Mouse (Mus musculus) neural tube, embryonic 13.5 days (tissue): ENCODE data around the gene Dynll2. TPM values are rescaled to one million over a fixed set of nuclear protein-coding genes. Genes with fewer than 3 reads are reported as not detected.

ENCODE experiments used
- ATAC-seq: fragments of 200-750 bp; cut with Nextera tagmentation; 2 replicates; pipeline ENCODE4 v1.8.0; 2017; ENCODE audit warnings: low read depth, mild to moderate bottlenecking, moderate TSS enrichment, moderate library complexity
- H3K27ac ChIP-seq: fragments of 300-500 bp; sonication (generic); replicated peaks from 2 replicates; pipeline ENCODE4 v1.5.1; 2015; ENCODE audit warnings: moderate library complexity, mild to moderate bottlenecking, inconsistent platforms
- H3K27me3 ChIP-seq: fragments of 300-500 bp; sonication (generic); 2 replicates; pipeline ENCODE4 v1.6.1; 2015; ENCODE audit warnings: mild to moderate bottlenecking, inconsistent platforms
- H3K36me3 ChIP-seq: fragments of 300-500 bp; sonication (generic); 2 replicates; pipeline ENCODE4 v1.6.1; 2015; ENCODE audit warnings: mild to moderate bottlenecking, inconsistent platforms
- H3K4me1 ChIP-seq: fragments of 300-500 bp; sonication (generic); replicated peaks from 2 replicates; pipeline ENCODE4 v1.6.1; 2015; ENCODE audit warnings: inconsistent platforms
- H3K4me2 ChIP-seq: fragments of 300-500 bp; sonication (generic); 2 replicates; pipeline ENCODE4 v1.6.1; 2015; ENCODE audit warnings: inconsistent platforms, mild to moderate bottlenecking, moderate library complexity
- H3K4me3 ChIP-seq: fragments of 300-500 bp; sonication (generic); 2 replicates; pipeline ENCODE4 v1.5.1; 2015; ENCODE audit warnings: mild to moderate bottlenecking, inconsistent platforms
- H3K9ac ChIP-seq: fragments of 300-500 bp; sonication (generic); 2 replicates; pipeline ENCODE4 v1.6.1; 2015; ENCODE audit warnings: moderate library complexity, mild to moderate bottlenecking, inconsistent platforms
- H3K9me3 ChIP-seq: fragments of 300-500 bp; sonication (generic); 2 replicates; pipeline ENCODE4 v1.6.1; 2016; ENCODE audit warnings: inconsistent platforms
- WGBS: fragments of 180-500 bp; shearing (Covaris S2); methylation state at CpG from one replicate; pipeline ENCODE4 v1.1.7; 2015; 5-methylcytosine and 5-hydroxymethylcytosine counted together
- polyA plus RNA-seq: library from polyadenylated mRNA; unstranded; fragments of >200 nt; fragmentation: Nextera tagmentation; extraction: Ambion mirVana; gene quantifications from 2 replicates; pipeline ENCODE4 v1.2.1, GENCODE M21; 2015

Dynll2 gene
- polyA plus RNA-seq, 1 experiment from 2014 or later: 49.1 TPM

- Histone ChIP-seq H3K27me3 (no peaks in the 10 kb centered on the region), H3K4me1 (peaks cover 12% of the 10 kb centered on the region), H3K36me3 (no peaks in the 10 kb centered on the region), H3K4me3 (no peak overlapping the region), H3K27ac (no peak overlapping the region), H3K9me3 (no peaks in the 10 kb centered on the region), H3K9ac (no peak overlapping the region), H3K4me2 (no peak overlapping the region)
- WGBS: 90% methylated on average over 11 of the region's 11 CpGs
- no peak for ATAC-seq
Measured at GRCm38 (mm10) chr11:88012621-88013244, 25.4 kb upstream of the Dynll2 start.

- H3K36me3 ChIP-seq: no peaks in the 10 kb centered on the region
- ATAC-seq: no peak
- H3K27me3 ChIP-seq: no peaks in the 10 kb centered on the region
- no peak overlapping the region for H3K9ac ChIP-seq
- H3K4me1 ChIP-seq: peaks cover 12% of the 10 kb centered on the region
- H3K9me3 ChIP-seq: no peaks in the 10 kb centered on the region
- WGBS: 91% methylated on average over 7 of the region's 7 CpGs
- no peak overlapping the region for H3K4me2 ChIP-seq
- no peak overlapping the region for H3K27ac ChIP-seq
- no peak overlapping the region for H3K4me3 ChIP-seq
Measured at GRCm38 (mm10) chr11:88011914-88012419, 24.6 kb upstream of the Dynll2 start.

- ATAC-seq: no peak
- 80% methylated on average over 11 of the region's 11 CpGs for WGBS
- Histone ChIP-seq H3K27me3 (no peaks in the 10 kb centered on the region), H3K9ac (no peak overlapping the region), H3K4me1 (peaks cover 12% of the 10 kb centered on the region), H3K9me3 (no peaks in the 10 kb centered on the region), H3K4me3 (no peak overlapping the region), H3K27ac (no peak overlapping the region), H3K4me2 (no peak overlapping the region), H3K36me3 (no peaks in the 10 kb centered on the region)
Measured at GRCm38 (mm10) chr11:88011208-88011913, 24.0 kb upstream of the Dynll2 start.

GRCm38 (mm10) chr11:88009542-88010190, 22.3 kb upstream of the Dynll2 start:
- WGBS: 23% methylated on average over 16 of the region's 16 CpGs

GRCm38 (mm10) chr11:88008641-88009040, 21.3 kb upstream of the Dynll2 start:
- no peaks in the 10 kb centered on the region for H3K27me3 ChIP-seq
- H3K36me3 ChIP-seq: no peaks in the 10 kb centered on the region
- H3K9me3 ChIP-seq: no peaks in the 10 kb centered on the region
- no peak overlapping the region for H3K9ac ChIP-seq
- 75% methylated on average over 1 of the region's 1 CpGs for WGBS
- H3K27ac ChIP-seq: no peak overlapping the region
- no peak overlapping the region for H3K4me2 ChIP-seq
- ATAC-seq: no peak
- H3K4me3 ChIP-seq: no peak overlapping the region
- H3K4me1 ChIP-seq: peaks cover 12% of the 10 kb centered on the region

More at GRCm38 (mm10) chr11:88009542-88010190, 22.3 kb upstream of the Dynll2 start:
- peak; percentile 71; the same call in 1 of the 2 replicates for ATAC-seq
- Histone ChIP-seq H3K9ac (peak overlapping the region; percentile 41; the same call in 1 of the 2 replicates), H3K4me2 (peak overlapping the region; percentile 35), H3K4me3 (no peak overlapping the region), H3K36me3 (no peaks in the 10 kb centered on the region), H3K27me3 (no peaks in the 10 kb centered on the region), H3K27ac (peak overlapping the region; percentile 49), H3K4me1 (peaks cover 12% of the 10 kb centered on the region), H3K9me3 (no peaks in the 10 kb centered on the region)

- WGBS: 59% methylated on average over 2 of the region's 2 CpGs
- H3K4me2 ChIP-seq: no peak overlapping the region
Measured at GRCm38 (mm10) chr11:88004123-88004522, 16.8 kb upstream of the Dynll2 start.

GRCm38 (mm10) chr11:88002738-88003137, 15.4 kb upstream of the Dynll2 start:
- Histone ChIP-seq H3K4me1 (no peaks in the 10 kb centered on the region), H3K9me3 (no peaks in the 10 kb centered on the region), H3K36me3 (peaks cover 17% of the 10 kb centered on the region; the same call in 1 of the 2 replicates), H3K27me3 (no peaks in the 10 kb centered on the region), H3K4me2 (no peak overlapping the region), H3K27ac (no peak overlapping the region), H3K4me3 (no peak overlapping the region), H3K9ac (no peak overlapping the region)
- 69% methylated on average over 4 of the region's 4 CpGs for WGBS
- no peak for ATAC-seq

More at GRCm38 (mm10) chr11:88004123-88004522, 16.8 kb upstream of the Dynll2 start:
- Histone ChIP-seq H3K36me3 (peaks cover 13% of the 10 kb centered on the region; the same call in 1 of the 2 replicates), H3K27me3 (no peaks in the 10 kb centered on the region), H3K4me1 (0 out of 2 replicates have a peak, but pooled peaks cover under 1% of the 10 kb centered on the region), H3K9ac (no peak overlapping the region), H3K4me3 (no peak overlapping the region), H3K27ac (no peak overlapping the region), H3K9me3 (no peaks in the 10 kb centered on the region)
- no peak for ATAC-seq

GRCm38 (mm10) chr11:87999751-88000150, 12.4 kb upstream of the Dynll2 start:
- Histone ChIP-seq H3K9me3 (no peaks in the 10 kb centered on the region), H3K27ac (no peak overlapping the region), H3K36me3 (peaks cover 19% of the 10 kb centered on the region; the same call in 1 of the 2 replicates), H3K4me1 (no peaks in the 10 kb centered on the region), H3K27me3 (no peaks in the 10 kb centered on the region), H3K9ac (no peak overlapping the region), H3K4me3 (no peak overlapping the region), H3K4me2 (no peak overlapping the region)
- ATAC-seq: no peak
- WGBS: 88% methylated on average over 5 of the region's 5 CpGs

- Histone ChIP-seq H3K4me2 (no peak overlapping the region), H3K4me1 (peaks cover 6% of the 10 kb centered on the region), H3K27me3 (no peaks in the 10 kb centered on the region), H3K36me3 (no peaks in the 10 kb centered on the region), H3K4me3 (no peak overlapping the region), H3K9ac (no peak overlapping the region), H3K27ac (no peak overlapping the region), H3K9me3 (no peaks in the 10 kb centered on the region)
- 49% methylated on average over 4 of the region's 4 CpGs for WGBS
- no peak for ATAC-seq
Measured at GRCm38 (mm10) chr11:87991806-87992205, 4.5 kb upstream of the Dynll2 start.

- Histone ChIP-seq H3K4me3 (peak overlapping the region; percentile 100), H3K27ac (peak overlapping the region; percentile 97), H3K9me3 (no peaks in the 10 kb centered on the region), H3K4me2 (peak overlapping the region; percentile 84), H3K9ac (peak overlapping the region; percentile 99), H3K27me3 (no peaks in the 10 kb centered on the region), H3K36me3 (peaks cover 12% of the 10 kb centered on the region), H3K4me1 (peaks cover 42% of the 10 kb centered on the region)
- no peak; the same call in 1 of the 2 replicates for ATAC-seq
- WGBS: 64% methylated on average over 11 of the region's 11 CpGs
Measured at GRCm38 (mm10) chr11:87987861-87988260, 528 bp upstream of the Dynll2 start.

GRCm38 (mm10) chr11:87986141-87986741, 1.1 kb downstream of the Dynll2 start:
- WGBS: 3% methylated on average over 13 of the region's 13 CpGs
- ATAC-seq: 0 out of 2 replicates have a peak, but pooled peaks have one; percentile 6
- Histone ChIP-seq H3K4me3 (peak overlapping the region; percentile 100), H3K9ac (peak overlapping the region; percentile 99), H3K36me3 (peaks cover 28% of the 10 kb centered on the region), H3K27me3 (no peaks in the 10 kb centered on the region), H3K4me1 (peaks cover 51% of the 10 kb centered on the region), H3K27ac (peak overlapping the region; percentile 97), H3K9me3 (no peaks in the 10 kb centered on the region), H3K4me2 (peak overlapping the region; percentile 84)
